Mouse (Mus musculus): Measurements from ENCODE around the gene Unk. TPM values are rescaled to one million over a fixed set of nuclear protein-coding genes. Genes with fewer than 3 reads are reported as not detected.

Gene Unk
- total and polyA plus RNA-seq, 3 experiments: 21.7 to 42.3 TPM; not detected in 1

DNA sequence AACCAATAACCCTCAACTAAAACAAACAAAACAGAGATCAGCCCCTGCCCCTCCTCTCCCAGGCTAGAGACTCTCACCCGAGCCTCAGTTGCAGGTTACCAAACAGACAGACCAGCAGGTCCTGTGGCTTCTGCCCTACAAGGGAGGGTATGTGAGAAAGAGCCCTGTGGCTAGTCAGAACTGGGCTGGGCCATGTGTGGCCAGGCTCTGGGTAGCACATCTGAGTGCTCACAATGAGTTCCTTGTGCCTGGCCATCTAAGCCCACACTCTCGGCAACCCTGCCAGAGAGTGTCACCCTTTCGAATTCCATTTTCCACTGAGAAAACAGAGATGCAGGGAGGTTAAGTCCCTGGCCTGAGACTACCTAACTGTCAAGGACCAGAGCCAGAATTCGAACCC, 38.0 kb upstream of the Unk start:
- H3K27me3 ChIP-seq (ENCODE audit: control insufficient read depth in 1 of 2, insufficient read depth in 2 of 2, low read length in 2 of 2): no peaks in the 10 kb centered on the region

DNA sequence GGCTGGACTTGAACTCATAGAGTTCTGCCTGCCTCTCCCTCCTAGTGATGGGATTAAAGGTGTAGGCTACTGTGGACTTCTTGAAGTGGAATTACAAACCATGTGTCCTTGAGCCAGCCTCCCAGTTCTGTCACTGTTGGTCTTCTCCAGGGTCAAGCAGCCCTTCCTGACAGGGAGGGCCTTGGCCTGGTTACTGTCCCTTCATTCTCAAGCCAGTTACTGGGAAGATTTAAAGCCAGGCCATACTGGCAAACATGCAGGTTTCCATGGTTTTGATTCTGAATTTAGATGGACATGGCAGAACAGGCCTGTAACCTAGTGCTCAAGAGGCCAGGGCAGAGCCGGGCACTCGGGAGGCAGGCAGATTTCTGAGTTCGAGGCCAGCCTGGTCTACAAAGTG, 34.9 kb upstream of the Unk start:
- peaks cover 0 to 3% of the 10 kb centered on the region in 2 experiments; a peak in 2 of 4 replicates for H3K36me3 ChIP-seq (ENCODE audit: control insufficient read depth in 1 of 2, insufficient read depth in 2 of 2, low read length in 2 of 2)

More for the DNA sequence above, 38.0 kb upstream of the Unk start:
- no peak for TF ChIP-seq MYB (IDR thresholded peaks at IDR 0.05; ENCODE audit: low read depth, low read length)
- TF ChIP-seq KAT2A (conservative IDR thresholded peaks at IDR 0.05; ENCODE audit: low read depth, low read length): no peak
- TF ChIP-seq POLR2AphosphoS5 (IDR thresholded peaks at IDR 0.05; ENCODE audit: borderline replicate concordance, low read depth, low read length): no peak
- no peak for TF ChIP-seq NRF1 (IDR thresholded peaks at IDR 0.05; ENCODE audit: insufficient read depth, low read depth, low read length, poor library complexity, severe bottlenecking)
- no peak for TF ChIP-seq EP300 (IDR thresholded peaks at IDR 0.05; ENCODE audit: low read depth in 1 of 2, low read length in 2 of 2)
- no peak for TF ChIP-seq GABPA (IDR thresholded peaks at IDR 0.05; ENCODE audit: low read depth, low read length)
- TF ChIP-seq RAD21 (IDR thresholded peaks at IDR 0.05; ENCODE audit: low read depth, low read length): no peak
- no peak for TF ChIP-seq MAFK (IDR thresholded peaks at IDR 0.05; ENCODE audit: borderline replicate concordance, low read depth, low read length)
- TF ChIP-seq ETS1 (IDR thresholded peaks at IDR 0.05; ENCODE audit: low read depth, low read length): no peak
- TF ChIP-seq ZNF384 (IDR thresholded peaks at IDR 0.05; ENCODE audit: low read depth, low read length): no peak
- Histone ChIP-seq H3K4me1 (ENCODE audit: control insufficient read depth in 1 of 2, insufficient read depth in 2 of 2, low read length in 2 of 2) (no peaks in the 10 kb centered on the region; a peak in 1 of 4 replicates), H3K36me3 (ENCODE audit: control insufficient read depth in 1 of 2, insufficient read depth in 2 of 2, low read length in 2 of 2) (no peaks in the 10 kb centered on the region), H3K79me2 (ENCODE audit: control insufficient read depth, insufficient read depth, low read length, poor library complexity) (no peaks in the 10 kb centered on the region), H3K27ac (ENCODE audit: control insufficient read depth, low read depth, low read length) (no peak overlapping the region), H3K4me3 (ENCODE audit: control insufficient read depth in 1 of 2, insufficient read depth in 1 of 2, low read depth in 2 of 2, low read length in 2 of 2) (no peak overlapping the region), H3K9me3 (replicated peaks; ENCODE audit: insufficient read depth, low read length) (no peaks in the 10 kb centered on the region), H3K9ac (ENCODE audit: control insufficient read depth, low read depth, low read length, poor library complexity, severe bottlenecking) (no peak overlapping the region)
- DNase-seq (ENCODE audit: low read depth, low spot score): no peak

GRCm38 (mm10) chr11:115997047-115997446, 33.1 kb upstream of the Unk start:
- Histone ChIP-seq H3K27ac (ENCODE audit: control insufficient read depth, low read depth, low read length) (no peak overlapping the region), H3K9ac (ENCODE audit: control insufficient read depth, low read depth, low read length, poor library complexity, severe bottlenecking) (no peak overlapping the region), H3K36me3 (ENCODE audit: control insufficient read depth in 1 of 2, insufficient read depth in 2 of 2, low read length in 2 of 2) (peaks cover 0 to 3% of the 10 kb centered on the region in 2 experiments; a peak in 2 of 4 replicates), H3K9me3 (replicated peaks; ENCODE audit: insufficient read depth, low read length) (no peaks in the 10 kb centered on the region), H3K27me3 (ENCODE audit: control insufficient read depth in 1 of 2, insufficient read depth in 2 of 2, low read length in 2 of 2) (no peaks in the 10 kb centered on the region), H3K79me2 (ENCODE audit: control insufficient read depth, insufficient read depth, low read length, poor library complexity) (no peaks in the 10 kb centered on the region), H3K4me3 (ENCODE audit: control insufficient read depth in 1 of 2, insufficient read depth in 1 of 2, low read depth in 2 of 2, low read length in 2 of 2) (no peak overlapping the region), H3K4me1 (ENCODE audit: control insufficient read depth in 1 of 2, insufficient read depth in 2 of 2, low read length in 2 of 2) (peaks cover 2 to 7% of the 10 kb centered on the region in 2 experiments; a peak in 2 of 4 replicates)
- TF ChIP-seq TAL1 (IDR thresholded peaks at IDR 0.05; ENCODE audit: low read length) (no peak), BHLHE40 (IDR thresholded peaks at IDR 0.05; ENCODE audit: borderline replicate concordance, low read depth, low read length) (0 out of 2 replicates have a peak, but pooled peaks have one; percentile 12), ZC3H11A (IDR thresholded peaks at IDR 0.05; ENCODE audit: low read depth, low read length) (peak; percentile 90), ETS1 (IDR thresholded peaks at IDR 0.05; ENCODE audit: low read depth, low read length) (no peak), MAFK (IDR thresholded peaks at IDR 0.05; ENCODE audit: borderline replicate concordance, low read depth, low read length) (no peak), CTCF (IDR thresholded peaks at IDR 0.05 in 2 of 3, conservative IDR thresholded peaks at IDR 0.05 in 1 of 3; ENCODE audit: control insufficient read depth in 1 of 3, insufficient read depth in 1 of 3, low read depth in 2 of 3, low read length in 3 of 3, poor library complexity in 1 of 3, severe bottlenecking in 1 of 3) (peak; percentile 53 to 77 (median 59)), RAD21 (IDR thresholded peaks at IDR 0.05; ENCODE audit: low read depth, low read length) (peak; percentile 83), TBP (IDR thresholded peaks at IDR 0.05; ENCODE audit: low read depth, low read length) (0 out of 2 replicates have a peak, but pooled peaks have one; percentile 17), SMC3 (IDR thresholded peaks at IDR 0.05; ENCODE audit: low read depth, low read length) (peak; percentile 82), NRF1 (IDR thresholded peaks at IDR 0.05; ENCODE audit: insufficient read depth, low read depth, low read length, poor library complexity, severe bottlenecking) (no peak)
- peak; percentile 66 for DNase-seq (ENCODE audit: low read depth, low spot score)

More for the DNA sequence above, 34.9 kb upstream of the Unk start:
- H3K4me1 ChIP-seq (ENCODE audit: control insufficient read depth in 1 of 2, insufficient read depth in 2 of 2, low read length in 2 of 2): peaks cover 2 to 7% of the 10 kb centered on the region in 2 experiments; a peak in 2 of 4 replicates
- no peak overlapping the region for H3K4me3 ChIP-seq (ENCODE audit: control insufficient read depth in 1 of 2, insufficient read depth in 1 of 2, low read depth in 2 of 2, low read length in 2 of 2)
- no peaks in the 10 kb centered on the region for H3K27me3 ChIP-seq (ENCODE audit: control insufficient read depth in 1 of 2, insufficient read depth in 2 of 2, low read length in 2 of 2)
- DNase-seq (ENCODE audit: low read depth, low spot score): no peak
- no peaks in the 10 kb centered on the region for H3K9me3 ChIP-seq (replicated peaks; ENCODE audit: insufficient read depth, low read length)
- H3K9ac ChIP-seq (ENCODE audit: control insufficient read depth, low read depth, low read length, poor library complexity, severe bottlenecking): no peak overlapping the region
- H3K27ac ChIP-seq (ENCODE audit: control insufficient read depth, low read depth, low read length): no peak overlapping the region
- H3K79me2 ChIP-seq (ENCODE audit: control insufficient read depth, insufficient read depth, low read length, poor library complexity): no peaks in the 10 kb centered on the region
- TF ChIP-seq ZNF384 (IDR thresholded peaks at IDR 0.05; ENCODE audit: low read depth, low read length) (no peak), POLR2AphosphoS2 (IDR thresholded peaks at IDR 0.05; ENCODE audit: low read length) (no peak), GATA1 (IDR thresholded peaks at IDR 0.05; ENCODE audit: low read depth, low read length) (no peak), GABPA (IDR thresholded peaks at IDR 0.05; ENCODE audit: low read depth, low read length) (no peak), JUND (IDR thresholded peaks at IDR 0.05; ENCODE audit: low read depth, low read length) (no peak)

Measured in MEL (cell line).